Mouse (Mus musculus) neural tube, embryonic 15.5 days (tissue): ENCODE data around the gene Senp3. TPM values are rescaled to one million over a fixed set of nuclear protein-coding genes. Genes with fewer than 3 reads are reported as not detected.
"Not testable (repeated sequence)": the region's sequence is repeated elsewhere in the genome, so short reads cannot be mapped to it uniquely, and the experiment has no call there.

Experiments used
- ATAC-seq: fragments of 200-750 bp; cut with Nextera tagmentation; 2 replicates; pipeline ENCODE4 v1.8.0; 2017; ENCODE audit warnings: mild to moderate bottlenecking, moderate TSS enrichment, moderate library complexity; ENCODE audit not compliant: low FRiP score
- H3K27ac ChIP-seq: fragments of 300-500 bp; sonication (generic); replicated peaks from 2 replicates; pipeline ENCODE4 v1.5.1; 2015; ENCODE audit warnings: mild to moderate bottlenecking, inconsistent platforms
- H3K27me3 ChIP-seq: fragments of 300-500 bp; sonication (generic); replicated peaks from 2 replicates; pipeline ENCODE4 v1.6.1; 2015; ENCODE audit warnings: inconsistent platforms
- H3K36me3 ChIP-seq: fragments of 300-500 bp; sonication (generic); 2 replicates; pipeline ENCODE4 v1.6.1; 2015; ENCODE audit warnings: inconsistent platforms
- H3K4me1 ChIP-seq: fragments of 300-500 bp; sonication (generic); 2 replicates; pipeline ENCODE4 v1.6.1; 2015; ENCODE audit warnings: inconsistent platforms
- H3K4me2 ChIP-seq: fragments of 300-500 bp; sonication (generic); 2 replicates; pipeline ENCODE4 v1.6.1; 2015; ENCODE audit warnings: inconsistent platforms, mild to moderate bottlenecking, moderate library complexity
- H3K4me3 ChIP-seq: fragments of 300-500 bp; sonication (generic); replicated peaks from 2 replicates; pipeline ENCODE4 v1.5.1; 2015; ENCODE audit warnings: mild to moderate bottlenecking, inconsistent platforms
- H3K9ac ChIP-seq: fragments of 300-500 bp; sonication (generic); replicated peaks from 2 replicates; pipeline ENCODE4 v1.6.1; 2015; ENCODE audit warnings: mild to moderate bottlenecking, inconsistent platforms
- H3K9me3 ChIP-seq: fragments of 300-500 bp; sonication (generic); replicated peaks from 2 replicates; pipeline ENCODE4 v1.6.1; 2016; ENCODE audit warnings: inconsistent platforms
- WGBS: fragments of 180-500 bp; shearing (Covaris S2); methylation state at CpG from one replicate; pipeline ENCODE4 v1.1.7; 2015; ENCODE audit warnings: mixed read lengths; 5-methylcytosine and 5-hydroxymethylcytosine counted together
- polyA plus RNA-seq: library from polyadenylated mRNA; unstranded; fragments of >200 nt; fragmentation: Nextera tagmentation; extraction: Ambion mirVana; gene quantifications from 2 replicates; pipeline ENCODE4 v1.2.1, GENCODE M21; 2015

Gene Senp3
- polyA plus RNA-seq: 90.8 and 109 TPM in 2 replicates

GRCm38 (mm10) chr11:69681314-69682208 is at the start of gene Senp3:
TSS of gene Senp3 (minus strand) at chr11:69682084.
- peak within 1 kb of the TSS; percentile 73 for H3K4me3 ChIP-seq
- peak within 1 kb of the TSS; percentile 95 for H3K27ac ChIP-seq
- peak within 1 kb of the TSS; percentile 59 for H3K9ac ChIP-seq
- peaks cover 32% of the 10 kb centered on the region for H3K36me3 ChIP-seq
- peak; percentile 96 for ATAC-seq
- peaks cover 58% of the 10 kb centered on the region for H3K4me1 ChIP-seq
- H3K4me2 ChIP-seq: peak within 1 kb of the TSS; percentile 93
- WGBS: under 1% methylated on average over 78 of the region's 80 CpGs
- no peaks in the 10 kb centered on the region for H3K9me3 ChIP-seq
- no peaks in the 10 kb centered on the region; the same call in 1 of the 2 replicates for H3K27me3 ChIP-seq

DNA sequence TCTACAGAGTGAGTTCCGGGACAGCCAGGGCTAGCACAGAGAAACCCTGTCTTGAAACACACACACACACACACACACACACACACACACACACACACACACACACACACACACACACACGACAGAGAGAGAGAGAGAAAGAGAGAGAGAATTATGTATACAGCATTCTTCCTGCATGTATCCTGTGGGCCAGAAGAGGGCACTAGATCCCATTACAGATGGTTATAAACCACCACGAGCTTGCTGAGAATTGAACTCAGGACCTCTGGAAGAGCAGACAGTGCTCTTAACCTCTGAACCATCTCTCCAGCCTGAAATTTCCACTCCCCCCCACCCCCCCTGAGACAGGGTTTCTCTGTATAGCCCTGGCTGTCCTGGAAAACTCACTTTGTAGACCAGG is 49.5 kb upstream of the Senp3 start:
- H3K36me3 ChIP-seq: peaks cover 33% of the 10 kb centered on the region
- not testable (repeated sequence) for H3K27ac ChIP-seq, H3K27me3 ChIP-seq, H3K4me3 ChIP-seq, H3K4me1 ChIP-seq, ATAC-seq, H3K9me3 ChIP-seq, H3K9ac ChIP-seq, H3K4me2 ChIP-seq
- 73% methylated on average over 3 of the region's 3 CpGs for WGBS

GRCm38 (mm10) chr11:69729063-69729462 is 47.2 kb upstream of the Senp3 start:
- H3K4me1 ChIP-seq: no peaks in the 10 kb centered on the region
- no peak overlapping the region for H3K4me2 ChIP-seq
- no peak overlapping the region for H3K9ac ChIP-seq
- H3K27me3 ChIP-seq: no peaks in the 10 kb centered on the region
- peaks cover 10% of the 10 kb centered on the region for H3K36me3 ChIP-seq
- no peak for ATAC-seq
- WGBS: 30% methylated on average over 3 of the region's 3 CpGs
- no peak overlapping the region for H3K4me3 ChIP-seq
- H3K27ac ChIP-seq: no peak overlapping the region
- no peaks in the 10 kb centered on the region for H3K9me3 ChIP-seq

DNA sequence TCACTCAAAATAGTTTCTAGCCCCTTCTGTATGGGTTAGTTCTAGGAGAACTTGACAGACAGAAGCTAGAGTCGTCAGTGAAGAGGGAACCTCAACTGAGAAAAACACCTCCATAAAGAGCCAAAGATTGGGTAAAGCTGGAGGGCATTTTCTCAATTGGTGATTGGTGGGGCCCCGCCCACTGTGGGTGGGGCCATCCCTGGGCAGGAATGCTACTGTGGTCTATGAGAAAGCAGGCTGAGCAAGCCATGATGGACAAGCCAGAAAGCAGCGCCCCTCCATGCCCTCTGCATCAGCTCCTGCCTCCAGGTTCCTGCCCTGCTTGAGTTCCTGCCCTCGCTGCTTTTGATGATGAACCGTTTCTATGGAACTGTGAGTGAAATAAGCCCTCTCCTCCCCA is 44.1 kb upstream of the Senp3 start:
- 35% methylated on average over 5 of the region's 5 CpGs for WGBS

DNA sequence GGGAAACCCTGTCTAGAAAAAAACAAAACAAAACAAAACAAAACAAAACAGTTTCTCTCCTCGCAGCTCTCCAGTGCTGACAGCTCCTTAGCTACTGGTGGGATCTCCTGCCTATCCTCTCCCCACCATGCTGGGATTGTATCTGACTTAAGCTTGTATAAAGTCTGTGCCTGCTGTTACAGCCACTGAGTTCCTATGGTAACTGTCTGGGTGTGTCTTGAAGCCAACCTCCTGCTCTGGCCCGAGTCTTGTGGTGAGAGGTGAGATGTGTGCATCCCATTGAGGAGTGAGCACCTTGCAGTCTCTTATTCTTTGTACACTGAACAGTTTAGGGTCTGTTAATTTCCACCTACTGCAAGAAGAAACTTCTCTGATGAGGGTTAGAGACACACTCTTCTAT is 41.2 kb upstream of the Senp3 start:
- no peaks in the 10 kb centered on the region for H3K36me3 ChIP-seq
- no peak overlapping the region for H3K27ac ChIP-seq
- no peaks in the 10 kb centered on the region for H3K27me3 ChIP-seq
- no peaks in the 10 kb centered on the region for H3K4me1 ChIP-seq
- H3K9ac ChIP-seq: no peak overlapping the region
- H3K4me3 ChIP-seq: no peak overlapping the region
- no peak overlapping the region for H3K4me2 ChIP-seq
- H3K9me3 ChIP-seq: no peaks in the 10 kb centered on the region
- WGBS: 52% methylated on average over 2 of the region's 2 CpGs
- no peak for ATAC-seq

More for the DNA sequence above, 44.1 kb upstream of the Senp3 start:
- no peaks in the 10 kb centered on the region for H3K27me3 ChIP-seq
- H3K4me2 ChIP-seq: no peak overlapping the region
- no peak overlapping the region for H3K27ac ChIP-seq
- H3K36me3 ChIP-seq: no peaks in the 10 kb centered on the region
- H3K9ac ChIP-seq: no peak overlapping the region
- no peaks in the 10 kb centered on the region for H3K9me3 ChIP-seq
- ATAC-seq: no peak
- no peak overlapping the region for H3K4me3 ChIP-seq
- H3K4me1 ChIP-seq: no peaks in the 10 kb centered on the region

GRCm38 (mm10) chr11:69720852-69721251 is 39.0 kb upstream of the Senp3 start:
- no peak overlapping the region for H3K9ac ChIP-seq
- no peaks in the 10 kb centered on the region for H3K36me3 ChIP-seq
- 84% methylated on average over 6 of the region's 6 CpGs for WGBS
- no peaks in the 10 kb centered on the region for H3K4me1 ChIP-seq
- H3K27me3 ChIP-seq: no peaks in the 10 kb centered on the region
- H3K27ac ChIP-seq: no peak overlapping the region
- no peak overlapping the region for H3K4me2 ChIP-seq
- ATAC-seq: no peak
- no peaks in the 10 kb centered on the region for H3K9me3 ChIP-seq
- no peak overlapping the region for H3K4me3 ChIP-seq

DNA sequence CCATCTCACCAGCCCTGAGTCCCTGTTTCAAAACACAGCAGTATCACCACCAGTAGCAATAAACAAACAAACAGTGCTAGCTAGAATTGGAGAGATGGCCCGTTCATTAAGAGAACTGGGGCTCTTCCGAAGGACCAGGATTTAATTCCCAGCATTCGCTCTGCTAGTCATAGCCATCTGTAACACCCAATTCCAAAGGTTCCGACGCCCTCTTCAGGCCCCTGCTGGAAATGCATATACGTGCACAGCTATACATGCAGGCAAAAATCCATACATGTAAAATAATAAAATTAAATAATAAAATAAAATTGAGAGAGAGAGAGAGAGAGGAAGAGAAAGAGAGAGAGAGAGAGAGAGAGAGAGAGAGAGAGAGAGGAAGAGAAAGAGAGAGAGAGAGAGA is 37.5 kb upstream of the Senp3 start:
- WGBS: 70% methylated on average over 6 of the region's 6 CpGs
- ATAC-seq: no peak
- Histone ChIP-seq H3K27ac (no peak overlapping the region), H3K9ac (no peak overlapping the region), H3K4me1 (no peaks in the 10 kb centered on the region), H3K27me3 (no peaks in the 10 kb centered on the region), H3K4me3 (no peak overlapping the region), H3K9me3 (no peaks in the 10 kb centered on the region), H3K36me3 (no peaks in the 10 kb centered on the region), H3K4me2 (no peak overlapping the region)

DNA sequence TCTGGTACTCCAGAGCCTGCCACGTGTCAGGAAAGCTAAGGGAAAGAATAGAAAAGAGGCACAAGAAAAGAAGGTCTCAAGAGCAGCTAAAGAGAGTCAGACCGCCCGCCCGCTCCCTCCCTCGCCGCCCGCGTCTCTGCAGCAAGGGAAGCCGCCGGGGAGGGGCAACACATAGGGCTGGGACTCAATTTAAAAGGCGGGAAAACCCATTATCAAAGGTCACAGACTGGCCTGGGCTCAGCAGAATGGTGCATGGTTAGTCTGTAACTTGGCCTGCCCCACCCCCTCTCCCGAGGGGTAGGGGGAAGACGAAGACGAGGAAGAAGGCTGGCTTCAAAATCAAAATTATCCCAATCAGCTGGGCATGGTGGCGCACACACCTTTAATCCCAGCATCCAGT is 36.8 kb upstream of the Senp3 start:
- Histone ChIP-seq H3K4me3 (no peak overlapping the region), H3K27me3 (no peaks in the 10 kb centered on the region), H3K9ac (no peak overlapping the region), H3K27ac (no peak overlapping the region), H3K4me2 (no peak overlapping the region), H3K36me3 (no peaks in the 10 kb centered on the region), H3K4me1 (no peaks in the 10 kb centered on the region), H3K9me3 (no peaks in the 10 kb centered on the region)
- no peak for ATAC-seq
- 33% methylated on average over 15 of the region's 15 CpGs for WGBS

- H3K4me1 ChIP-seq: no peaks in the 10 kb centered on the region
- H3K27ac ChIP-seq: no peak overlapping the region
- WGBS: 75% methylated on average over 4 of the region's 4 CpGs
- no peak for ATAC-seq
- no peak overlapping the region for H3K4me3 ChIP-seq
- H3K9ac ChIP-seq: no peak overlapping the region
- H3K27me3 ChIP-seq: no peaks in the 10 kb centered on the region
- no peaks in the 10 kb centered on the region for H3K9me3 ChIP-seq
- H3K4me2 ChIP-seq: no peak overlapping the region
- H3K36me3 ChIP-seq: no peaks in the 10 kb centered on the region
Measured at GRCm38 (mm10) chr11:69716953-69717352, 35.1 kb upstream of the Senp3 start.

- no peak overlapping the region for H3K9ac ChIP-seq
- H3K4me2 ChIP-seq: no peak overlapping the region
- no peaks in the 10 kb centered on the region for H3K9me3 ChIP-seq
- no peaks in the 10 kb centered on the region for H3K36me3 ChIP-seq
- WGBS: 24% methylated on average over 5 of the region's 5 CpGs
- H3K27ac ChIP-seq: no peak overlapping the region
- no peak for ATAC-seq
- no peak overlapping the region for H3K4me3 ChIP-seq
- H3K4me1 ChIP-seq: no peaks in the 10 kb centered on the region
- H3K27me3 ChIP-seq: no peaks in the 10 kb centered on the region
Measured at GRCm38 (mm10) chr11:69715929-69716328, 34.0 kb upstream of the Senp3 start.

DNA sequence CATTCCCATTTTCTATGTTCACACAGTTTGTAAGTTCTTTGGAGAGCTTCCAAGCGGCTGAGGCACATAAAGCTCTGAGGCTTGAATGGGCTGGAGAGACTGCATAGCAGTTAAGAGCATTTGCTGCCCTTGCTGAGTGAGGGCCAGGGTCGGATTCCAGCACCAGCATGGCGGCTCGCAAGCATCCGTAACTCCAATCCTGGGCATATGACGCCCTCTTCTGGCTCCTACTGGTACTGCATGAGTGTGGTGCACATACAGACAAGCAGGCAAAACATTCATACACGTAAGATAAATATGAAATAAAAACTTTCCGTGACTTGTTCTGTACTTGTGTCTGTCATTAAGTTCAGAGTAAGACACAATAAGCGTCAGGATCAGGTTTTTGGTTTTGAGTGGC is 33.6 kb upstream of the Senp3 start:
- Histone ChIP-seq H3K4me3 (no peak overlapping the region), H3K9ac (no peak overlapping the region), H3K9me3 (no peaks in the 10 kb centered on the region), H3K36me3 (no peaks in the 10 kb centered on the region), H3K27ac (no peak overlapping the region), H3K4me1 (no peaks in the 10 kb centered on the region), H3K4me2 (no peak overlapping the region), H3K27me3 (no peaks in the 10 kb centered on the region)
- 59% methylated on average over 9 of the region's 9 CpGs for WGBS
- no peak for ATAC-seq

DNA sequence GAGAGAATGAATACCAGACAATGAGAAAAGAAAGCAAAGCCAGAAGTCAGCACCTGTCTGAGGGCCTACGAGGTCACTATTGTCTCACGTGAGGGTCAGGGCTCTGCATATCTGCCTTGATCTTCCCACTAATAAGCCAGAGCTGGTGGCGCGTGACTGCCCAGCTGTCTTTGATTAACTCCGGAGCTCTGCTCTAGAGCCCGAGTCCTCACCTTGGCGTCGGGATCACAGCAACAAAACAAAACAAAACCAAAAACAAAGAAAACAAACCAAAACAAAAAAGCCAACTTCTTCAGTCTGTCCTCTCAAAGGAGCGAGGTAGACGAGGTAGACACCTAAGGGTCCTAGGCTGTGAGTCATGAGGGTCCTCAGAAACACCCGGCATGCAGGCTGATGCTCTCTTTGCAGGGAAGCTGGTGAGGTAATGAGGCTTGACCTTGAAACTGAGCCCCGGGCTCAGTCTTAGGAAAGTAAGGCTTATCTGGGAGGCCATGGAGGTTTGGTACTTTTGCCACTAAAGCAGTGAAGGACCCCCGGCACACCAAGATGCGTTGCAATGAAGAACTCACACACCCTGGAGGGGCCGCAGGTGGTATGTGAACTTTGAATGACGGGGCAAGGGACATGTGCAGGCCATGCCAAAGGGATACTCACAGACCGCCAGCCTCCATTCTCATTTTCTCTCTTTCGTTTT is 32.9 kb upstream of the Senp3 start:
- H3K27me3 ChIP-seq: no peaks in the 10 kb centered on the region
- no peak overlapping the region for H3K4me3 ChIP-seq
- H3K9me3 ChIP-seq: no peaks in the 10 kb centered on the region
- no peak for ATAC-seq
- H3K4me2 ChIP-seq: no peak overlapping the region
- H3K36me3 ChIP-seq: no peaks in the 10 kb centered on the region
- no peak overlapping the region for H3K9ac ChIP-seq
- WGBS: 79% methylated on average over 18 of the region's 18 CpGs
- no peaks in the 10 kb centered on the region for H3K4me1 ChIP-seq
- no peak overlapping the region for H3K27ac ChIP-seq
